Comparison of ENCODE assay signal across 15 mouse cellular contexts in the genomic region with DNA sequence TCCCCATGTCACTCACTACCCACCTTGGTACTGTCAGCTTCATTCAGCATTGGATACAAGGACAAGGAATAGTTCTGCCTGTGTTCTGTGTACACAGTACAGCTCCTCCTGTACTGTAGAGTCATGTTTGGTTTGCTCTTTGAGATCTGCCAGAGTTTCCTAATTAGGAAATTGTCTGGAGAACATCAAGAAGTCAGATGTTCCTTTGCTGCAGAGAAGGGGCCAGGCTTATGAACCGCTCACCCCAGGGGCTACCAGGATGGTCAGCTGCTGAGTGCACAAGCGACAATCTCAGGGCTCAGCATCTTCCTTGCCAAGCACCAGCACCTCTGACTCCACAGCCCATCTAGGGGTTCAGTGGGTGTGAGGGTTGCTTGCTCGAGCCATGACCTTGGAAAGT.
DNase-seq lines count a peak whose midpoint lies in the region; ATAC-seq and TF ChIP-seq lines count a peak whose summit lies in the region.
"Had no signal": no experiment of that assay in that cellular context is flagged by ENCODE, and none has a peak within 500 bp of the region (broad histone marks: within the 10 kb centered on the region; RNA-seq: fewer than 3 reads in every experiment).

No protein-coding gene starts in this region.

- WGBS in forebrain, postnatal 0 days: 91% methylated on average over 3 of the region's 3 CpGs
- WGBS in forebrain, embryonic 15.5 days: 79% methylated on average over 3 of the region's 3 CpGs
- WGBS in kidney, embryonic 16.5 days: 78% methylated on average over 3 of the region's 3 CpGs
- WGBS in heart, embryonic 15.5 days: 49% methylated on average over 3 of the region's 3 CpGs
- 87% methylated on average over 3 of the region's 3 CpGs for WGBS in midbrain, postnatal 0 days

- no peak for DNase-seq in forebrain, postnatal 0 days
- no peak for DNase-seq in kidney, postnatal 10 days
- DNase-seq in MN1 (ENCODE audit: low spot score): peak; percentile 68
- no peak for DNase-seq in midbrain, postnatal 0 days (ENCODE audit: low spot score)
- no peak for DNase-seq in layer of hippocampus, postnatal 10 days (ENCODE audit: low spot score in 2 of 2)
- DNase-seq: adrenal gland, postnatal 36 days; kidney, postnatal 14 days; thymus, postnatal 25 days had no signal

- H3K4me3 ChIP-seq in forebrain, postnatal 0 days (ENCODE audit: low read depth, low read length): no peak overlapping the region
- no peak overlapping the region for H3K4me3 ChIP-seq in forebrain, embryonic 15.5 days
- H3K4me3 ChIP-seq in kidney, embryonic 16.5 days (ENCODE audit: low read length): no peak overlapping the region
- no peak overlapping the region for H3K4me3 ChIP-seq in heart, embryonic 15.5 days
- H3K4me3 ChIP-seq in midbrain, postnatal 0 days (ENCODE audit: low read depth, low read length): no peak overlapping the region
- H3K4me3 ChIP-seq: forebrain, embryonic 13.5 days; liver, embryonic 15.5 days; midbrain, embryonic 13.5 days; neural tube, embryonic 12.5 days had no signal

- TF ChIP-seq CTCF in forebrain, postnatal 0 days (IDR thresholded peaks at IDR 0.05; ENCODE audit: low read depth): no peak
- no peak for TF ChIP-seq CTCF in midbrain, postnatal 0 days (IDR thresholded peaks at IDR 0.05)

- H3K4me2 ChIP-seq in forebrain, postnatal 0 days (ENCODE audit: low read depth): no peak overlapping the region
- H3K4me2 ChIP-seq in forebrain, embryonic 15.5 days (replicated peaks): no peak overlapping the region
- no peak overlapping the region for H3K4me2 ChIP-seq in kidney, embryonic 16.5 days (replicated peaks; ENCODE audit: low read depth, low read length)
- peak overlapping the region; percentile 36 for H3K4me2 ChIP-seq in heart, embryonic 15.5 days
- H3K4me2 ChIP-seq in midbrain, postnatal 0 days (ENCODE audit: low read depth, low read length, poor library complexity, severe bottlenecking): no peak overlapping the region
- H3K4me2 ChIP-seq: forebrain, embryonic 13.5 days; liver, embryonic 15.5 days; midbrain, embryonic 13.5 days; neural tube, embryonic 12.5 days had no signal

- H3K9me3 ChIP-seq in forebrain, postnatal 0 days (ENCODE audit: low read length): no peaks in the 10 kb centered on the region
- no peaks in the 10 kb centered on the region for H3K9me3 ChIP-seq in forebrain, embryonic 15.5 days
- no peaks in the 10 kb centered on the region for H3K9me3 ChIP-seq in kidney, embryonic 16.5 days (ENCODE audit: low read length)
- no peaks in the 10 kb centered on the region for H3K9me3 ChIP-seq in heart, embryonic 15.5 days (replicated peaks)
- H3K9me3 ChIP-seq in midbrain, postnatal 0 days (ENCODE audit: low read length): no peaks in the 10 kb centered on the region
- H3K9me3 ChIP-seq: forebrain, embryonic 13.5 days; liver, embryonic 15.5 days; midbrain, embryonic 13.5 days; neural tube, embryonic 12.5 days had no signal

- peak overlapping the region; percentile 10; the same call in 1 of the 2 replicates for H3K27ac ChIP-seq in forebrain, postnatal 0 days (ENCODE audit: low read depth, low read length)
- no peak overlapping the region for H3K27ac ChIP-seq in forebrain, embryonic 15.5 days (replicated peaks)
- peak overlapping the region; percentile 30; the same call in 1 of the 2 replicates for H3K27ac ChIP-seq in kidney, embryonic 16.5 days (ENCODE audit: low read length)
- H3K27ac ChIP-seq in heart, embryonic 15.5 days: peak overlapping the region; percentile 78
- no peak overlapping the region for H3K27ac ChIP-seq in midbrain, postnatal 0 days (ENCODE audit: low read depth, low read length)
- H3K27ac ChIP-seq: forebrain, embryonic 13.5 days; liver, embryonic 15.5 days; midbrain, embryonic 13.5 days; neural tube, embryonic 12.5 days had no signal

- no peaks in the 10 kb centered on the region for H3K4me1 ChIP-seq in forebrain, postnatal 0 days (ENCODE audit: insufficient read depth)
- no peaks in the 10 kb centered on the region for H3K4me1 ChIP-seq in forebrain, embryonic 15.5 days
- peaks cover 29% of the 10 kb centered on the region for H3K4me1 ChIP-seq in kidney, embryonic 16.5 days (ENCODE audit: insufficient read depth, low read length)
- peaks cover 24% of the 10 kb centered on the region for H3K4me1 ChIP-seq in heart, embryonic 15.5 days (replicated peaks)
- no peaks in the 10 kb centered on the region for H3K4me1 ChIP-seq in midbrain, postnatal 0 days (ENCODE audit: insufficient read depth, low read length)
- H3K4me1 ChIP-seq: forebrain, embryonic 13.5 days; liver, embryonic 15.5 days; midbrain, embryonic 13.5 days; neural tube, embryonic 12.5 days had no signal

- no peaks in the 10 kb centered on the region for H3K27me3 ChIP-seq in forebrain, postnatal 0 days (ENCODE audit: insufficient read depth, low read length)
- H3K27me3 ChIP-seq in forebrain, embryonic 15.5 days: no peaks in the 10 kb centered on the region
- no peaks in the 10 kb centered on the region for H3K27me3 ChIP-seq in kidney, embryonic 16.5 days (ENCODE audit: insufficient read depth, low read length)
- H3K27me3 ChIP-seq in heart, embryonic 15.5 days: no peaks in the 10 kb centered on the region
- H3K27me3 ChIP-seq in midbrain, postnatal 0 days (ENCODE audit: insufficient read depth, low read length): no peaks in the 10 kb centered on the region
- H3K27me3 ChIP-seq: forebrain, embryonic 13.5 days; liver, embryonic 15.5 days; midbrain, embryonic 13.5 days; neural tube, embryonic 12.5 days had no signal

- no peak for ATAC-seq in forebrain, postnatal 0 days
- ATAC-seq in forebrain, embryonic 15.5 days (replicated peaks): no peak
- no peak for ATAC-seq in kidney, embryonic 16.5 days (ENCODE audit: low FRiP score, low TSS enrichment)
- ATAC-seq in heart, embryonic 15.5 days (replicated peaks; ENCODE audit: insufficient number of reproducible peaks, insufficient read depth, low FRiP score, low read depth): peak; percentile 42; the same call in 1 of the 2 replicates
- no peak for ATAC-seq in midbrain, postnatal 0 days (ENCODE audit: low FRiP score)
- ATAC-seq: forebrain, embryonic 13.5 days; midbrain, embryonic 13.5 days had no signal

- no peaks in the 10 kb centered on the region for H3K36me3 ChIP-seq in forebrain, postnatal 0 days (ENCODE audit: insufficient read depth)
- H3K36me3 ChIP-seq in forebrain, embryonic 15.5 days: no peaks in the 10 kb centered on the region
- no peaks in the 10 kb centered on the region for H3K36me3 ChIP-seq in kidney, embryonic 16.5 days (ENCODE audit: insufficient read depth, low read length)
- no peaks in the 10 kb centered on the region for H3K36me3 ChIP-seq in heart, embryonic 15.5 days
- no peaks in the 10 kb centered on the region for H3K36me3 ChIP-seq in midbrain, postnatal 0 days (ENCODE audit: insufficient read depth, low read length)
- H3K36me3 ChIP-seq: liver, embryonic 15.5 days; midbrain, embryonic 13.5 days; neural tube, embryonic 12.5 days had no signal

- no peak overlapping the region for H3K9ac ChIP-seq in forebrain, postnatal 0 days
- no peak overlapping the region for H3K9ac ChIP-seq in forebrain, embryonic 15.5 days (replicated peaks)
- H3K9ac ChIP-seq in kidney, embryonic 16.5 days (replicated peaks; ENCODE audit: low read length): no peak overlapping the region
- H3K9ac ChIP-seq in heart, embryonic 15.5 days: no peak overlapping the region
- H3K9ac ChIP-seq in midbrain, postnatal 0 days (replicated peaks; ENCODE audit: low read length, poor library complexity, severe bottlenecking): no peak overlapping the region
- H3K9ac ChIP-seq: forebrain, embryonic 13.5 days; liver, embryonic 15.5 days; midbrain, embryonic 13.5 days; neural tube, embryonic 12.5 days had no signal

Comparison
In these comparisons a context has a peak if more than half of its experiments do, and no peak if none do; other contexts are left out.
1. H3K27ac ChIP-seq: peak in forebrain, postnatal 0 days (single experiment), kidney, embryonic 16.5 days (single experiment) and heart, embryonic 15.5 days (single experiment); none in forebrain, embryonic 15.5 days (single experiment) and midbrain, postnatal 0 days (single experiment).